Mouse (Mus musculus): Measurements from ENCODE around the gene 1700013F07Rik. TPM values are rescaled to one million over a fixed set of nuclear protein-coding genes. Genes with fewer than 3 reads are reported as not detected.

The 1700013F07Rik gene
- not detected for total RNA-seq (2023)

DNA sequence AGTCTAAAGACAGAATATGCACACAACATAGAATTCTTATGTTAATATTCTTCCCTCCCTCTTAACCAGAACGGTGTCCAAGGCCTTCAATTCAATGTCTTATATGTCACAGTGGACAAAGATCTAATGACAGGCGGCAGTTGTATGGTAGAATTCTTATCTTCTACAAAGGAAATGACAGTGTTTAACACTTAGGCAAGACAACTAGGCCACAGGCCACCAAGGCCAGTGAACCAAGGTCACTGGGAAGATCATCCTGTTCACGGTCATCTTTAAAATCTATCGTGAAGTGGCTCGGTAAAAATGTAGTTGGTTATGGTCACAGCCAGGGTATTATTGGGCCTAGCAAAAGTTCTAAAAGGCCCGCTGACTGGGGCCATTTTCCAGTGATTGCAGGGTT, at the start of gene 1700013F07Rik:
TSS of gene 1700013F07Rik (plus strand) at position 200 of the 400 bp plus-strand sequence.

DNA sequence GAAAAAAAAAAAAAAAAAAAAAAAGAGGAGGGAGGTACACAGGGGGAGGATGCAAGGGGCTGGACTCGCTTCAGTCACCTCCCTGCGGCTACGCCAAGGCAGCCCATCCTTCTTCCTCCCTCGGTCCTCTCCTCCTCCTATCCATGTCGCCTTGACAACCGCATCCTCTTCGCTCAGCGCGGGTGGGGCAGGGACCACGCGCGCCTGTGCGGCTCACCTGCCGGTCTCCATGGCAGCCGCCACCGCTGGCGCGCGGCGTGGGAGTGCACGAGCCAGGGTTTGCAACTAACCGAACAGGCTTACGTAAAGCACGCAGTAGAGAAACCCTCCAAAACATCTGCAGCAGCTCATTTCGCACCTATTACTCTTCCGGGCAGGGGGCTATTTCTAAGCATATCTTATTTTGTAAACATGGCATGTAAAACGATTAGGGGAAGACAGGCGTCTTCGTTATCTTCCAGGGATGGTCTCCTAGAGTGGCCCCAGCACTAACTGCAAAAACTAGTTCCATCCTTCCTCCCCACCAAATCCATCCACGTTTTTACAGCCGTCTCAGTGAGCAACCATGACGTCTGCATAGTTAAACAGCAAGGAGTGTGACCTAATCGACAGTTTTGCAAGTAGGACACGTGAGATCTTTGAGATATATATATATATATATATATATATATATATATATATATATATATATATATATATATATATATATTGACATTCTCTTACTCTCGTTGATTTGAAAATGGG, 2.7 kb downstream of the 1700013F07Rik start, which contains the start of gene 5330417C22Rik:
TSS of gene 5330417C22Rik (minus strand) at position 20 of the 744 bp plus-strand sequence.

DNA sequence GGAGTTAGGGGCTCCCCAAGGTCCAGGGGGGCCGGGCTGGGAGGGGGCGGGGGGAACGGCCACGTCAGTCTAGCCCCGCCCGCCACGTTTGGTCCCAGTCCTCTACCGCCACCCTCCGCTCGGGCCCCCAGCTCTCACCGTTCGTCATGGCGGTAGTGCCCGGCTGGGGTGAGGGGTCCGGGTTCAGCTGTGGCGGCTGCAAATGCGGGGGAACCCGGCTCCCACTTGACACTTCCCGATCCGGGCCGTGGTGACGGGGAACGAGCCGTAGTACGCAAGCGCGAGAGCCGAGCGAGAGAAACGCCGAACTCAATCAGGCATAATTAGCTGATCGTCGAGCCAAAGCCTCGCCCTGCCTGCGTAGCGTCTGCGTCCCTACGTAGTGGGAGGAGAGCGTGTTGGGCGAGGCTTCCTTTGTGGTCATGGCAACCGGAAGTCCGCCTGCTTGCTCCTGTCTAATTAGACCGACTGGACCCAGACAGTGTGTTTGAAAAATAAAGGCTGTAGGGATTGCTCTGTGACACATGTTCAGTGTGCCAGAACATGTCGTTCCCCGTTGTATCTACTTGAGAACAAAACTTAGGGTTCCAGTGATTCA, 28.3 kb downstream of the 1700013F07Rik start, which contains the start of gene Tmem167b:
TSS of gene Tmem167b (minus strand) at position 334 of the 598 bp plus-strand sequence.

DNA sequence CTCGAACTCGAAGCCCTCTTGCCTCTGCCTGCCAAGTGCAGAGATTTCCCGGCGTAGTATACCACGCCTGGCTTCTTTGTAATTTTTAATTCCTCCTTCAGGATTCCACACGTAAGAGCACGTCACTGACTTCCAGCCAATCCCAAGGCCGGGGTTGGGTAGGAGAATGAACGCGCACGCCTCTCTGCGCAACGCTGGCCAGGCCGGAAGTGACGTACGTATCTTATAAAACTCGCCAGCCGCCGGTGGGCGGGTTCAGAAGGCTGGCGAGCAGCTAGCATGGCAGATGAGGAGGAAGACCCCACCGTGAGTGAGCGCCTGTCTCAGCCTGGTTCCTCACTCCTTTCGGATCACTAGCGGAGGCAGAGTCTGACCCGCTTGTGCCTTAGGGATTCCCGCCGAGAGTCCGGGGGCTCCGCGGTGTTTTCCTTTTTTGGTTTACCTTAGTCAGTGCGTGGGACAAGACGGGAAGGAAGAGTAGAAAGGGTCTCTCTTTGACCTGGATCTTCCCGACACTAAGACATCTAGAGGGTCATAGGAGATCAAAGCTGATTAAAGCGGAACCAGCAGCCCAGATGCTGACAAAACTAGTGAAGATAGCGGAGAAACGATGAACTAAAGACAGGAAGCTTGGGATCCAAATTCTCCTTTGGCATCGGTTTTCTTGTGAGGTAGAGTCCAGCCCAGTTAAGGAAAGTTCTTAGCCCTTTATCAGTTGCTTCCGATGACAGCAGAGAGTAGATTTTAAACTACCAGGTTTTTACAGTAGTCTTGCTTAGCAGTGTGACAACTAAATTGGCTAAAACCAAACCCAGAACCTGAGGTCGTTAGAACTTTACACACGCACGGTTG, 37.7 kb downstream of the 1700013F07Rik start, which contains the start of gene Taf13:
TSS of gene Taf13 (plus strand) at position 256 of the 852 bp plus-strand sequence.

DNA sequence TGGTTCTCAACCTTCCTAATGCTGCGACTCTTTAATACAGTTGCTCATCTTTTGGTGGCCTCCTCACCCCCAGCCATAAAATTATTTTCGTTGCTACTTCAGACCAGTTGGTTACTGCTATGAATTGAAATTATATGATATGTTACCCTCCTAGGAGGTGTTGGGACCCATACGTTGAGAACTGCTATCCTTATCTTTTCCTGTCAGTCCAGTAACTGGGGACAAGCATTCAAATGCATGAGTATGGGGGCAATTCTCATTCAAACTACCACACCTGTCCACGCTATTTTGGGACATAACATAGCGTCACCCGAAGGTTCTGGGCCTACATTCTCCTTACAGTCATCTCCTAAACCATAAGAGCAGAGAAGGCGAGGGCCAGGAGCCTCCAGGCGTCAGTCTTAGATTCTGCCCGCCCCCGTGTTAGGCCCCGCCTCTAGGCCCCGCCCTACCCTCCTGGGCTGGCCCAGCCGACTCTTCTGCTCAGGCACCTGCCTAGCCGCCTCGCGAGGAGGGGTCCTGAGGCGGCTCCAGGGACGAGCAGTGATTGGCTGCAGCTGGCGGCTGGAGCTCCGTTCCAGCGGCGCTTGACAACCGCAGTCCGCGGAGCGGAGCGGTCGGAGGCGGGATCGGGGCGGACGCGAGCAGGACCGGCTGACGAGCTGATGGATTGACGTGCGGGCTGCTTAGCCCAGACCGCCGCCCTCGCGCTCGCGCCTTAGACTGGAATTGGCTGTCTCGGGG, 57.0 kb downstream of the 1700013F07Rik start, which contains the start of gene Wdr47:
TSS of gene Wdr47 (plus strand) at position 494 of the 744 bp plus-strand sequence.

Other genes with a start within 250 kb of the 1700013F07Rik start
- not detected for gene Mybphl, start 169.2 kb upstream of the 1700013F07Rik start, total RNA-seq (2023)
- gene Psrc1, start 150.3 kb upstream of the 1700013F07Rik start, total RNA-seq (2023) = 0.40 TPM
- 7.8 TPM for gene Celsr2, start 118.6 kb upstream of the 1700013F07Rik start, total RNA-seq (2023)
- gene Sars, start 88.9 kb upstream of the 1700013F07Rik start, total RNA-seq (2023) = 143 TPM
- gene 5330417C22Rik, start 2.4 kb downstream of the 1700013F07Rik start, total RNA-seq (2023) = 0.09 TPM
- gene Tmem167b, start 28.3 kb downstream of the 1700013F07Rik start, total RNA-seq (2023) = 37.3 TPM
- 28.9 TPM for gene Taf13, start 37.5 kb downstream of the 1700013F07Rik start, total RNA-seq (2023)
- gene Wdr47, start 57.1 kb downstream of the 1700013F07Rik start, total RNA-seq (2023) = 15.6 TPM
- gene Clcc1, start 119.8 kb downstream of the 1700013F07Rik start, total RNA-seq (2023) = 41.3 TPM
- gene Gpsm2, start 188.2 kb downstream of the 1700013F07Rik start, total RNA-seq (2023) = 7.6 TPM
- gene Aknad1, start 205.5 kb downstream of the 1700013F07Rik start, total RNA-seq (2023) = not detected